In genomic region chr1:39116319-39116718, GRCm38 (mm10) we compare ENCODE assay signal across 25 mouse cellular contexts.
DNase-seq lines count a peak whose midpoint lies in the region; ATAC-seq lines count a peak whose summit lies in the region.
"Had no signal": no experiment of that assay in that cellular context is flagged by ENCODE, and none has a peak within 500 bp of the region (broad histone marks: within the 10 kb centered on the region; RNA-seq: fewer than 3 reads in every experiment).

No protein-coding gene starts in this region.

- no peak overlapping the region for H3K4me2 ChIP-seq in embryonic facial prominence, embryonic 15.5 days (replicated peaks)
- H3K4me2 ChIP-seq: embryonic facial prominence, embryonic 12.5 days; forebrain, embryonic 12.5 days had no signal

- H3K36me3 ChIP-seq in embryonic facial prominence, embryonic 15.5 days: no peaks in the 10 kb centered on the region
- H3K36me3 ChIP-seq: embryonic facial prominence, embryonic 12.5 days; forebrain, embryonic 10.5 days; forebrain, embryonic 12.5 days had no signal

- ATAC-seq in embryonic facial prominence, embryonic 15.5 days (ENCODE audit: insufficient number of reproducible peaks, low FRiP score, low TSS enrichment, low read depth): no peak
- ATAC-seq: activated CD4-positive, CD25-positive, alpha-beta regulatory T cell, adult 4 months; forebrain, embryonic 14.5 days; forebrain, postnatal 0 days; Patski had no signal

- H3K27ac ChIP-seq in embryonic facial prominence, embryonic 15.5 days (replicated peaks): 0 out of 2 replicates have a peak overlapping the region, but pooled peaks have one; percentile 17
- H3K27ac ChIP-seq: embryonic facial prominence, embryonic 12.5 days; forebrain, embryonic 10.5 days; forebrain, embryonic 12.5 days had no signal

- no peak overlapping the region for H3K4me3 ChIP-seq in embryonic facial prominence, embryonic 15.5 days (replicated peaks)
- H3K4me3 ChIP-seq: embryonic facial prominence, embryonic 12.5 days; forebrain, embryonic 10.5 days; forebrain, embryonic 12.5 days had no signal

- no peaks in the 10 kb centered on the region for H3K9me3 ChIP-seq in embryonic facial prominence, embryonic 15.5 days (replicated peaks)
- H3K9me3 ChIP-seq: forebrain, embryonic 10.5 days; forebrain, embryonic 12.5 days had no signal

- no peaks in the 10 kb centered on the region for H3K4me1 ChIP-seq in embryonic facial prominence, embryonic 15.5 days
- H3K4me1 ChIP-seq: embryonic facial prominence, embryonic 12.5 days; forebrain, embryonic 10.5 days; forebrain, embryonic 12.5 days had no signal

- H3K27me3 ChIP-seq in embryonic facial prominence, embryonic 15.5 days: no peaks in the 10 kb centered on the region
- H3K27me3 ChIP-seq: embryonic facial prominence, embryonic 12.5 days; forebrain, embryonic 12.5 days; Patski had no signal

- DNase-seq in lung, adult 18-20 months: peak; percentile 30 to 49
- DNase-seq in lung, postnatal 25 days (ENCODE audit: low spot score): no peak
- DNase-seq in urinary bladder, postnatal 14 days (ENCODE audit: low spot score): peak; percentile 26
- no peak for DNase-seq in urinary bladder, adult 18-20 months (ENCODE audit: low spot score in 2 of 2)
- DNase-seq in gonadal fat pad, adult 2 months (ENCODE audit: low read depth): peak; percentile 64
- no peak for DNase-seq in heart, adult 18-20 months
- DNase-seq in right cerebral cortex, adult 18-20 months: no peak
- DNase-seq: adrenal gland, adult 8-10 months; adrenal gland, postnatal 14 days; adrenal gland, postnatal 36 days; cerebellum, adult 11 months; cerebellum, adult 18-20 months; cerebellum, adult 8-10 months; cerebellum, adult 9-11 months; cerebellum, postnatal 14 days; cerebellum, postnatal 36 days; embryo, embryonic 11 days; forebrain, postnatal 0 days had no signal

- WGBS in embryonic facial prominence, embryonic 15.5 days: 80% methylated on average over 6 of the region's 6 CpGs

- no peak overlapping the region for H3K9ac ChIP-seq in embryonic facial prominence, embryonic 15.5 days
- H3K9ac ChIP-seq: embryonic facial prominence, embryonic 12.5 days; forebrain, embryonic 12.5 days; forebrain, postnatal 0 days had no signal

Comparison
In these comparisons a context has a peak if more than half of its experiments do, and no peak if none do; other contexts are left out.
1. DNase-seq: peak in lung, adult 18-20 months (2 of 2), urinary bladder, postnatal 14 days (single experiment) and gonadal fat pad, adult 2 months (single experiment); none in lung, postnatal 25 days (single experiment), urinary bladder, adult 18-20 months (0 of 2), heart, adult 18-20 months (0 of 2) and right cerebral cortex, adult 18-20 months (single experiment).